Mouse (Mus musculus): ENCODE results near the gene Il2ra. TPM values are rescaled to one million over a fixed set of nuclear protein-coding genes. Genes with fewer than 3 reads are reported as not detected.

Gene Il2ra
- polyA plus RNA-seq, 1 experiment from 2014 or later = 0.04 TPM

DNA sequence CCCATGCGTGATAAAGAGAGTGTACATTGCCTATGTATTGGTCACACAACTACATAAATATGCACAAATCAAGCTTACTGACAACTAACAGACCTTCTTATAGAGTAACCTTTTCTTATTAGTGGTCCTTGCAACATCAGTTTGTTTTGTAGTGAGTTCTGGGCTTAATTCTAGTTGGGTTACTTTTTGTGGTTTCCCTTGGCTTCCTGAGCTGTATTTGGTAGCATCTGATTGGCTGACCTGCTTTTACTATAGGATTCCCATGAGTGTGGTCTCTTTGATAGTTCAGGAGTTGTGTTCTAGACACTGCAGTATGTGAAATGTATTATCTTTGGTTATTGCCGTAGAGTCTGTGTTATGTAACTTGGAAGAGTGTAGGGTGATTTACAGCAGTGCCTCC is 15.0 kb downstream of the Il2ra start:
- H3K36me3 ChIP-seq (ENCODE audit: control insufficient read depth, insufficient read depth, low read length) = no peaks in the 10 kb centered on the region
- 64% methylated on average over 2 of the region's 2 CpGs for WGBS
- H3K4me3 ChIP-seq (ENCODE audit: low read depth, low read length) = no peak overlapping the region
- H3K9ac ChIP-seq (ENCODE audit: low read depth, low read length) = no peak overlapping the region
- no peaks in the 10 kb centered on the region for H3K9me3 ChIP-seq (ENCODE audit: control insufficient read depth, low read length)
- DNase-seq (ENCODE audit: low spot score) = no peak
- no peak for ATAC-seq (replicated peaks; ENCODE audit: low FRiP score)
- H3K27me3 ChIP-seq (replicated peaks; ENCODE audit: control insufficient read depth, insufficient read depth, low read length) = no peaks in the 10 kb centered on the region
- no peaks in the 10 kb centered on the region for H3K4me1 ChIP-seq (replicated peaks; ENCODE audit: control insufficient read depth, insufficient read depth, low read length)
- no peak overlapping the region for H3K27ac ChIP-seq (ENCODE audit: low read depth, low read length)
- H3K4me2 ChIP-seq = no peak overlapping the region

DNA sequence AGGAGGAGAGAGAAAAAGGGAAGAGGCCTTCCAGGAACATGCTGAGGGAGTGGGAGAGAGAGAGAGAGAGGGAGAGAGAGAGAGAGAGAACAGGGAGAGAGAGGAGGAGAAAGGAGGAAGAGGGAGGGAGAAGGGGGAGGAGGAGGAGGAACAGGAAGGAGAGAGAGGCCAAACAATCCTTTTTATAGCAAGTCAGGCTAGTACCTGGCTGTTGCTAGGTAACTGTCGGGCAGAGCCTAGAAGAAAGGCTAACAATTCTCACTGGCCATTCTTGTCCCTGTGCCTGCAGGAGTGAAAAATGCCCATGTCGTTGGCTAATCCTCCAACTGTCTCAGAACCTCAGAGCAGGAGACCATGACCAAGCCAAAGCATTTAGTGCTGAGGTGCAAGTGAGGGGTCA is 16.7 kb downstream of the Il2ra start:
- 40% methylated on average over 2 of the region's 2 CpGs for WGBS
- DNase-seq (ENCODE audit: low spot score) (no peak), ATAC-seq (replicated peaks; ENCODE audit: low FRiP score) (no peak)
- Histone ChIP-seq H3K9ac (ENCODE audit: low read depth, low read length) (no peak overlapping the region), H3K4me3 (ENCODE audit: low read depth, low read length) (no peak overlapping the region), H3K9me3 (ENCODE audit: control insufficient read depth, low read length) (no peaks in the 10 kb centered on the region), H3K27me3 (replicated peaks; ENCODE audit: control insufficient read depth, insufficient read depth, low read length) (no peaks in the 10 kb centered on the region), H3K36me3 (ENCODE audit: control insufficient read depth, insufficient read depth, low read length) (no peaks in the 10 kb centered on the region), H3K4me1 (replicated peaks; ENCODE audit: control insufficient read depth, insufficient read depth, low read length) (no peaks in the 10 kb centered on the region), H3K4me2 (no peak overlapping the region), H3K27ac (ENCODE audit: low read depth, low read length) (no peak overlapping the region)

DNA sequence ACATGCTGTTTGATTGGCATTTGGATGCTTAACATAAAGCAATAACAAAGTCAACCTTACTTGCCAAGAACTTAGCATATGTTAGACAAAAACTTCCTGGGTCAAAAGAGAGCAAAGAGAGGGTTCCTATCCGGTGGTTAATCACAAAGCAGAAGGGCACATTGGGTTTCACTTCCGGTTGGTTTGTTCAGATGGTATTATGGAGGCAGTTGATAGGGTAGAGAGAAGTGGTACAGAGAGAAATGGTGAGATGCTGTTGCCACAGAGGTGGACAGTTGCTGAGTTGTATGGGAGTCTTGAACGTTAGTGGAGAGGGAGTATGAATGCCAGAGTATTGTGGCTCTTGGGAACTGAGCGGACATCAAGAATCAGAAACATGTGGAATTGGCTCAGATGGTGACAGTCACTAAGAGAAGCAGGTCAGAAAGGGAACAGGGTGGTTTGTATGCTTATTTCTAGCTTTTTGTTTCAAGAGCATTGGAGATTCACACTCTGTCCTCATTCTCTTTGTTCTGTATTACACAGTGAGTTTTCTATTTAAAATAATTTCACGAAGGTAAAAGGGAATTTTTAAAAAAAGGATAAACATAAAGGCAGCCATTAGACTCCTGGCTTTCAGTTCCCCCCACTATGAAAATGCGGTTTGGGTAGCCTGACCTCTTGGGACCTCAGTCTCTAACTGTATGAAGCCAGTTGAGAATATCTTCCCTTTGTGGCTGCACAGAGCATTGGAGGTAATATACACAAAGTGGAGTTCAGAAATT is 19.7 kb downstream of the Il2ra start:
- WGBS = 76% methylated on average over 6 of the region's 6 CpGs

DNA sequence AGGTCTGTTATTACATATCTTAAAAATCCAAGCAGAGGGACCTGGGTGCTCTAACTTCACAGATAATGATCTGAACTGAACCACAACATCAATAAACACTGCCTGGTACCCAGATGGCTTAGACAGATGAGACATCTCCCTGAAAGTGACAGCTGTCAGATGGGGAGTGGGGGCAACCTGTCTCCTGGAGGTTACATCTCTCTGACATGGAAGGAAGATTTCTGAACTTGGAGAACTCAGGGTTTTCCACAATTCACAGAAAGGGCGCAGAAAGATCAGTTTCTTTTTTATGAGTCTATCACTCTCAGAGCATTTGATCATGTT is 20.3 kb downstream of the Il2ra start:
- whole genome bisulfite sequencing = 82% methylated on average over 1 of the region's 1 CpGs
- Histone ChIP-seq H3K9ac (ENCODE audit: low read depth, low read length) (no peak overlapping the region), H3K27me3 (replicated peaks; ENCODE audit: control insufficient read depth, insufficient read depth, low read length) (no peaks in the 10 kb centered on the region), H3K36me3 (ENCODE audit: control insufficient read depth, insufficient read depth, low read length) (no peaks in the 10 kb centered on the region), H3K4me2 (no peak overlapping the region), H3K9me3 (ENCODE audit: control insufficient read depth, low read length) (no peaks in the 10 kb centered on the region), H3K4me3 (ENCODE audit: low read depth, low read length) (no peak overlapping the region), H3K27ac (ENCODE audit: low read depth, low read length) (no peak overlapping the region), H3K4me1 (replicated peaks; ENCODE audit: control insufficient read depth, insufficient read depth, low read length) (no peaks in the 10 kb centered on the region)
- no peak for DNase-seq (ENCODE audit: low spot score)
- ATAC-seq (replicated peaks; ENCODE audit: low FRiP score) = no peak

More for the DNA sequence above, 19.7 kb downstream of the Il2ra start:
- Histone ChIP-seq H3K27ac (ENCODE audit: low read depth, low read length) (no peak overlapping the region), H3K4me2 (no peak overlapping the region), H3K27me3 (replicated peaks; ENCODE audit: control insufficient read depth, insufficient read depth, low read length) (no peaks in the 10 kb centered on the region), H3K4me3 (ENCODE audit: low read depth, low read length) (no peak overlapping the region), H3K9ac (ENCODE audit: low read depth, low read length) (no peak overlapping the region), H3K4me1 (replicated peaks; ENCODE audit: control insufficient read depth, insufficient read depth, low read length) (no peaks in the 10 kb centered on the region), H3K9me3 (ENCODE audit: control insufficient read depth, low read length) (no peaks in the 10 kb centered on the region), H3K36me3 (ENCODE audit: control insufficient read depth, insufficient read depth, low read length) (no peaks in the 10 kb centered on the region)
- DNase-seq (ENCODE audit: low spot score) = no peak
- no peak for ATAC-seq (replicated peaks; ENCODE audit: low FRiP score)

- no peaks in the 10 kb centered on the region for H3K4me1 ChIP-seq (replicated peaks; ENCODE audit: control insufficient read depth, insufficient read depth, low read length)
- H3K27me3 ChIP-seq (replicated peaks; ENCODE audit: control insufficient read depth, insufficient read depth, low read length) = no peaks in the 10 kb centered on the region
- peak overlapping the region; percentile 52 for H3K4me2 ChIP-seq
- DNase-seq (ENCODE audit: low spot score) = peak; percentile 63
- H3K9me3 ChIP-seq (ENCODE audit: control insufficient read depth, low read length) = no peaks in the 10 kb centered on the region
- H3K9ac ChIP-seq (ENCODE audit: low read depth, low read length) = no peak overlapping the region
- no peak overlapping the region for H3K27ac ChIP-seq (ENCODE audit: low read depth, low read length)
- no peaks in the 10 kb centered on the region for H3K36me3 ChIP-seq (ENCODE audit: control insufficient read depth, insufficient read depth, low read length)
- no peak overlapping the region; the same call in 1 of the 2 replicates for H3K4me3 ChIP-seq (ENCODE audit: low read depth, low read length)
- 4% methylated on average over 10 of the region's 10 CpGs for WGBS
- peak; percentile 86 for ATAC-seq (replicated peaks; ENCODE audit: low FRiP score)
Measured at GRCm38 (mm10) chr2:11663961-11664360, 21.4 kb downstream of the Il2ra start.

GRCm38 (mm10) chr2:11664367-11664766 is 21.8 kb downstream of the Il2ra start:
- Histone ChIP-seq H3K9ac (ENCODE audit: low read depth, low read length) (no peak overlapping the region), H3K4me1 (replicated peaks; ENCODE audit: control insufficient read depth, insufficient read depth, low read length) (no peaks in the 10 kb centered on the region), H3K36me3 (ENCODE audit: control insufficient read depth, insufficient read depth, low read length) (no peaks in the 10 kb centered on the region), H3K9me3 (ENCODE audit: control insufficient read depth, low read length) (no peaks in the 10 kb centered on the region), H3K4me2 (peak overlapping the region; percentile 52), H3K27ac (ENCODE audit: low read depth, low read length) (no peak overlapping the region), H3K4me3 (ENCODE audit: low read depth, low read length) (no peak overlapping the region; the same call in 1 of the 2 replicates), H3K27me3 (replicated peaks; ENCODE audit: control insufficient read depth, insufficient read depth, low read length) (no peaks in the 10 kb centered on the region)
- ATAC-seq (replicated peaks; ENCODE audit: low FRiP score) (peak; percentile 53; the same call in 1 of the 2 replicates), DNase-seq (ENCODE audit: low spot score) (no peak)
- WGBS = 44% methylated on average over 6 of the region's 6 CpGs

GRCm38 (mm10) chr2:11664806-11665205 is 22.2 kb downstream of the Il2ra start:
- Histone ChIP-seq H3K4me3 (ENCODE audit: low read depth, low read length) (no peak overlapping the region), H3K27me3 (replicated peaks; ENCODE audit: control insufficient read depth, insufficient read depth, low read length) (no peaks in the 10 kb centered on the region), H3K9me3 (ENCODE audit: control insufficient read depth, low read length) (no peaks in the 10 kb centered on the region), H3K27ac (ENCODE audit: low read depth, low read length) (no peak overlapping the region), H3K9ac (ENCODE audit: low read depth, low read length) (no peak overlapping the region), H3K36me3 (ENCODE audit: control insufficient read depth, insufficient read depth, low read length) (no peaks in the 10 kb centered on the region), H3K4me2 (no peak overlapping the region), H3K4me1 (replicated peaks; ENCODE audit: control insufficient read depth, insufficient read depth, low read length) (no peaks in the 10 kb centered on the region)
- WGBS = 83% methylated on average over 4 of the region's 4 CpGs
- DNase-seq (ENCODE audit: low spot score) = no peak
- ATAC-seq (replicated peaks; ENCODE audit: low FRiP score) = no peak

DNA sequence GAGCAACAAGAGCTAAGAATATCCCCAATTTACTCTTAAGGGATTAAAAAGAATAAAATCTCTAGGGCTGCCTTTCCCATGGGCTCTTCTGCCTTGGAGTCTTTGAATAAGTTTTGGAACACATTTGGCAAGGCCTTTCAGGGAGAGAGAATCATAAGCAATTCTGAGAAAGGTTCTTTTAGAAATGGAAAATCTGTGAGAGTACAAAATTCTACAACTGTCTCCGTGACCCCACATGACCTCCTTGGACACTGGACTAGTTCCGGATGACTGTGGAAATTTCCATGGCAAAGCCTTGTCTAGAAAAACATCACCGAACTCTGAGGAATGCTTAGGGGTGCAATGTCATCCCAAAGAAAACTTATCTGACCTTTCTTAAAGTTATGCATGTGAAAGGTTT is 22.7 kb downstream of the Il2ra start:
- no peaks in the 10 kb centered on the region for H3K36me3 ChIP-seq (ENCODE audit: control insufficient read depth, insufficient read depth, low read length)
- DNase-seq (ENCODE audit: low spot score) = no peak
- no peaks in the 10 kb centered on the region for H3K4me1 ChIP-seq (replicated peaks; ENCODE audit: control insufficient read depth, insufficient read depth, low read length)
- no peak overlapping the region for H3K9ac ChIP-seq (ENCODE audit: low read depth, low read length)
- H3K27me3 ChIP-seq (replicated peaks; ENCODE audit: control insufficient read depth, insufficient read depth, low read length) = no peaks in the 10 kb centered on the region
- no peak overlapping the region for H3K4me3 ChIP-seq (ENCODE audit: low read depth, low read length)
- H3K9me3 ChIP-seq (ENCODE audit: control insufficient read depth, low read length) = no peaks in the 10 kb centered on the region
- no peak overlapping the region for H3K27ac ChIP-seq (ENCODE audit: low read depth, low read length)
- no peak overlapping the region for H3K4me2 ChIP-seq
- ATAC-seq (replicated peaks; ENCODE audit: low FRiP score) = no peak
- 93% methylated on average over 3 of the region's 3 CpGs for whole genome bisulfite sequencing

DNA sequence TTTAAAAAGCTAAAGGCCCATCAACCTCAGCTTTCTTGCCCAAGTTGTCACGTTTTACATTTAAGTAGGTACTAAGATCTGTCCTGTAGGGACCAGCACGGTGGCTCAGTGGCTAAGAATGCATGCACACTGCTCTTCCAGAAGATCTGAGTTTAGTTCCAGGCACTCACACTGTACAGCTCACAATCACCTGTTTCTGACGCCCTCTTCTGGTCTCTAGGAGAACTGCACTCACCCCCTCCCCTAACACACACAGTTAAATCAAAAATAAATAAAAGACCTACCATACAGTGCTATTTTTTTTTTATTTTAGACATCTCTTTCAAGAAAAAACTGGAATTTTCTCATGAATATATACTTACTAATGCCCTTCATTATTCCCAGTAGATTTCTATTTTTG is 29.5 kb downstream of the Il2ra start:
- Histone ChIP-seq H3K4me1 (replicated peaks; ENCODE audit: control insufficient read depth, insufficient read depth, low read length) (no peaks in the 10 kb centered on the region), H3K4me2 (no peak overlapping the region), H3K36me3 (ENCODE audit: control insufficient read depth, insufficient read depth, low read length) (no peaks in the 10 kb centered on the region), H3K27ac (ENCODE audit: low read depth, low read length) (no peak overlapping the region), H3K9ac (ENCODE audit: low read depth, low read length) (no peak overlapping the region), H3K4me3 (ENCODE audit: low read depth, low read length) (no peak overlapping the region), H3K9me3 (ENCODE audit: control insufficient read depth, low read length) (no peaks in the 10 kb centered on the region), H3K27me3 (replicated peaks; ENCODE audit: control insufficient read depth, insufficient read depth, low read length) (no peaks in the 10 kb centered on the region)
- WGBS = 18% methylated on average over 3 of the region's 3 CpGs
- ATAC-seq (replicated peaks; ENCODE audit: low FRiP score) = no peak
- DNase-seq (ENCODE audit: low spot score) = peak; percentile 20

Measured in liver, embryonic 11.5 days (tissue).